In genomic region chr15:25572495-25572894, GRCm38 (mm10) we compare ENCODE assay signal across 15 mouse cellular contexts.
"Had no signal": no experiment of that assay in that cellular context is flagged by ENCODE, and none has a peak within 500 bp of the region (broad histone marks: within the 10 kb centered on the region; RNA-seq: fewer than 3 reads in every experiment).

No protein-coding gene starts in this region.

- H3K27ac ChIP-seq: liver, embryonic 15.5 days; midbrain, embryonic 13.5 days; neural tube, embryonic 12.5 days; stomach, embryonic 15.5 days; stomach, postnatal 0 days had no signal

- DNase-seq: lung, adult 18-20 months; lung, embryonic 14.5 days; lung, postnatal 10 days; lung, postnatal 4 days; right cerebral cortex, postnatal 14 days; thymus, adult 2 months; thymus, postnatal 25 days; thymus, postnatal 4 days had no signal

- H3K36me3 ChIP-seq: liver, embryonic 15.5 days; midbrain, embryonic 13.5 days; neural tube, embryonic 12.5 days; stomach, embryonic 15.5 days had no signal

- ATAC-seq: midbrain, embryonic 13.5 days; midbrain, embryonic 16.5 days had no signal

- H3K9ac ChIP-seq: liver, embryonic 15.5 days; lung, embryonic 14.5 days; midbrain, embryonic 13.5 days; neural tube, embryonic 12.5 days; stomach, embryonic 15.5 days had no signal

- H3K4me3 ChIP-seq: liver, embryonic 15.5 days; midbrain, embryonic 13.5 days; neural tube, embryonic 12.5 days; stomach, embryonic 15.5 days had no signal

- H3K4me2 ChIP-seq: liver, embryonic 15.5 days; lung, embryonic 14.5 days; midbrain, embryonic 11.5 days; midbrain, embryonic 13.5 days; neural tube, embryonic 12.5 days; stomach, embryonic 15.5 days had no signal

- H3K27me3 ChIP-seq: liver, embryonic 15.5 days; midbrain, embryonic 13.5 days; neural tube, embryonic 12.5 days; stomach, embryonic 15.5 days had no signal

- H3K9me3 ChIP-seq: liver, embryonic 15.5 days; midbrain, embryonic 13.5 days; neural tube, embryonic 12.5 days; stomach, embryonic 15.5 days had no signal

- H3K4me1 ChIP-seq: midbrain, embryonic 13.5 days; neural tube, embryonic 12.5 days; stomach, embryonic 15.5 days had no signal
